Mouse (Mus musculus): ENCODE measurements around the gene Rab35. TPM values are rescaled to one million over a fixed set of nuclear protein-coding genes. Genes with fewer than 3 reads are reported as not detected.

Rab35 gene
- total and polyA plus RNA-seq, 3 experiments = 33.8 to 62.2 (median 37.5) TPM

Other genes with a start within 250 kb of the Rab35 start
- 3.3 and 4.1 TPM in 2 replicates for gene Msi1, start 202.3 kb upstream of the Rab35 start, total RNA-seq (2012; rRNA removed)
- gene Msi1, start 202.3 kb upstream of the Rab35 start, total RNA-seq (2014; rRNA removed) = 0.66 and 0.82 TPM in 2 replicates
- gene Msi1, start 202.3 kb upstream of the Rab35 start, polyA plus RNA-seq (2012; ENCODE audit: insufficient read length, low read depth) = 4.9 and 5.3 TPM in 2 replicates
- not detected in 2 replicates for gene Pla2g1b, start 165.6 kb upstream of the Rab35 start, total RNA-seq (2012; rRNA removed)
- gene Pla2g1b, start 165.6 kb upstream of the Rab35 start, total RNA-seq (2014; rRNA removed) = not detected in 2 replicates
- not detected in 2 replicates for gene Pla2g1b, start 165.6 kb upstream of the Rab35 start, polyA plus RNA-seq (2012; ENCODE audit: insufficient read length, low read depth)
- gene Sirt4, start 147.2 kb upstream of the Rab35 start, total RNA-seq (2012; rRNA removed) = 16.7 and 18.0 TPM in 2 replicates
- 8.2 and 10.0 TPM in 2 replicates for gene Sirt4, start 147.2 kb upstream of the Rab35 start, total RNA-seq (2014; rRNA removed)
- gene Sirt4, start 147.2 kb upstream of the Rab35 start, polyA plus RNA-seq (2012; ENCODE audit: insufficient read length, low read depth) = 13.3 and 15.3 TPM in 2 replicates
- gene Pxn, start 125.2 kb upstream of the Rab35 start, total RNA-seq (2012; rRNA removed) = 21.1 and 22.6 TPM in 2 replicates
- 13.9 and 17.0 TPM in 2 replicates for gene Pxn, start 125.2 kb upstream of the Rab35 start, total RNA-seq (2014; rRNA removed)
- gene Pxn, start 125.2 kb upstream of the Rab35 start, polyA plus RNA-seq (2012; ENCODE audit: insufficient read length, low read depth) = 30.0 and 43.4 TPM in 2 replicates
- gene Rplp0, start 72.4 kb upstream of the Rab35 start, total RNA-seq (2012; rRNA removed) = 5,037 and 5,581 TPM in 2 replicates
- gene Rplp0, start 72.4 kb upstream of the Rab35 start, total RNA-seq (2014; rRNA removed) = 5,841 and 6,606 TPM in 2 replicates
- 4,313 and 4,800 TPM in 2 replicates for gene Rplp0, start 72.4 kb upstream of the Rab35 start, polyA plus RNA-seq (2012; ENCODE audit: insufficient read length, low read depth)
- 81.9 and 88.7 TPM in 2 replicates for gene Gcn1l1, start 66.7 kb upstream of the Rab35 start, total RNA-seq (2012; rRNA removed)
- gene Gcn1l1, start 66.7 kb upstream of the Rab35 start, total RNA-seq (2014; rRNA removed) = 17.7 and 18.2 TPM in 2 replicates
- 53.6 and 62.9 TPM in 2 replicates for gene Gcn1l1, start 66.7 kb upstream of the Rab35 start, polyA plus RNA-seq (2012; ENCODE audit: insufficient read length, low read depth)
- 1.7 and 1.9 TPM in 2 replicates for gene Bicdl1, start 99.7 kb downstream of the Rab35 start, total RNA-seq (2012; rRNA removed)
- 2.6 and 3.5 TPM in 2 replicates for gene Bicdl1, start 99.7 kb downstream of the Rab35 start, total RNA-seq (2014; rRNA removed)
- gene Bicdl1, start 99.7 kb downstream of the Rab35 start, polyA plus RNA-seq (2012; ENCODE audit: insufficient read length, low read depth) = 2.3 and 5.1 TPM in 2 replicates
- 23.2 and 24.9 TPM in 2 replicates for gene Cit, start 213.4 kb downstream of the Rab35 start, total RNA-seq (2012; rRNA removed)
- gene Cit, start 213.4 kb downstream of the Rab35 start, total RNA-seq (2014; rRNA removed) = 6.6 and 7.0 TPM in 2 replicates
- gene Cit, start 213.4 kb downstream of the Rab35 start, polyA plus RNA-seq (2012; ENCODE audit: insufficient read length, low read depth) = 16.2 and 19.3 TPM in 2 replicates

Measured in CH12.LX (cell line).